Mouse (Mus musculus) megakaryocyte, embryonic 14.5 days (primary cell): ENCODE measurements around the gene Wfdc2. TPM values are rescaled to one million over a fixed set of nuclear protein-coding genes. Genes with fewer than 3 reads are reported as not detected.
A peak's percentile ranks its signal among the peaks of the same experiment; 100 is the strongest.

Source experiments
- H3K27me3 ChIP-seq: replicated peaks from 2 replicates; pipeline ENCODE3; 2012; ENCODE audit warnings: inconsistent platforms
- H3K36me3 ChIP-seq: replicated peaks from 2 replicates; pipeline ENCODE3; 2012; ENCODE audit warnings: low read length, inconsistent platforms, mixed read lengths
- H3K4me1 ChIP-seq: 2 replicates; pipeline ENCODE4 v1.6.1; 2012; ENCODE audit warnings: inconsistent platforms
- H3K4me3 ChIP-seq: replicated peaks from 2 replicates; pipeline ENCODE3; 2012; ENCODE audit warnings: moderate library complexity, mild to moderate bottlenecking, inconsistent platforms
- H3K9me3 ChIP-seq: 2 replicates; pipeline ENCODE4 v1.6.1; 2012; ENCODE audit warnings: inconsistent platforms
- FLI1 ChIP-seq: IDR thresholded peaks from 2 replicates; pipeline ENCODE4 v1.6.1; 2012; ENCODE audit warnings: low read length, inconsistent platforms, mixed read lengths
- GATA1 ChIP-seq: IDR thresholded peaks from 3 replicates; pipeline ENCODE4 v1.6.1; 2012; ENCODE audit warnings: mixed read lengths, low read length, inconsistent platforms, borderline replicate concordance
- polyA plus RNA-seq: library from polyadenylated mRNA; stranded (reverse); fragments of >175 nt; gene quantifications from 2 replicates; pipeline ENCODE4 v1.2.3, GENCODE M21; 2012; ENCODE audit warnings: low replicate concordance; ENCODE audit not compliant: insufficient read depth

Gene Wfdc2
- polyA plus RNA-seq, 1 experiment = 0.48 TPM

GRCm38 (mm10) chr2:164544454-164545097, 17.6 kb upstream of the Wfdc2 start:
- TF ChIP-seq GATA1 = no peak
- H3K4me3 ChIP-seq = peak overlapping the region; percentile 28

GRCm38 (mm10) chr2:164549338-164549737, 12.9 kb upstream of the Wfdc2 start:
- peaks cover 73% of the 10 kb centered on the region for H3K27me3 ChIP-seq
- TF ChIP-seq GATA1 = no peak
- TF ChIP-seq FLI1 = no peak

More at GRCm38 (mm10) chr2:164544454-164545097, 17.6 kb upstream of the Wfdc2 start:
- Histone ChIP-seq H3K36me3 (no peaks in the 10 kb centered on the region), H3K27me3 (peaks cover 68% of the 10 kb centered on the region), H3K4me1 (peaks cover 10% of the 10 kb centered on the region), H3K9me3 (peaks cover 22% of the 10 kb centered on the region)

DNA sequence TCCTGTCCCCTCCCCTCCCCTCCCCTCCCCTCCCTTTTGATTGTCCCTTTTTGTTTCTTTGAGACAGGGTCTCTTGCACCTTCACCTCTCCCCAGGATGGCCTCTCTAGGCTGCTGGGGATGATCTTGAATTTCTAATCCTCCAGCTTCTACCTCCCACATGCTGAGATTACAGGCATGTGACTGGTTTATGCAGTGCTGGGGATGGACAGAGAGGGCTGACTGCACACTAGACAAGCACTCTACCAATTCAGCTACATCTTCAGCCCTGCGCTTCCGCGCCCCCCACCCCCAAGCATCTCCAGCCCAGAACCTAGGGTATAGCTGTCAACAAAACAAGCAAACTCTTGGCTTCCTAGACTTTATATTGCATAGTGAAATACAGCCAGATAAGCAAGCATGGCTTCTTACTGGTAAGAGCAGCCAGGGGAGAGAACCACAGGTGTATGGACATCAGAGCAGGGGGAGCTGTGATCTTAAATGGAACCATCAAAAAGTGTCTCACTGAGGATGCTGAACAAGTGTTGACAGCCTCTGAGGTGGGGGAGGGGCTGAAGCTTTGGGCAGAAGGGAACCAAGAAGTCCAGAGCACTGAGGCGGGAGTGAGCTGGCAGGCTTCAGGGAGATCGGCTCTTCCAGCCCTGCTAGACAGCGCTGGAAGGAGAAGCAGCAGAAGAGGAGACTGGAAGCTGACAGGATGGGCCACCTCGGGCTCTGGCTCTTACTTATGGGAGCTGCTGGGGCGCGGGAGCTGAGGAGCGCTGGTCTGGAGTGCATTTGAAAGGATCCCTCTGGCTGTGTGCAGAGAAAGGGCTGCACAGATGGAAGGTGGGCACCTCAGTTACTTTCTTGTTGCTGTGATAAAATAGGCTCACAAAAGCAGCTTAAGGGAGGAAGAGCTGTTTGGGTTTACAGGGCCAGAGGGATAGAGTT, 12.0 kb upstream of the Wfdc2 start:
- peaks cover 72% of the 10 kb centered on the region for H3K27me3 ChIP-seq
- H3K4me1 ChIP-seq = no peaks in the 10 kb centered on the region
- no peak for TF ChIP-seq GATA1
- TF ChIP-seq FLI1 = no peak
- no peak overlapping the region for H3K4me3 ChIP-seq
- H3K9me3 ChIP-seq = 0 out of 2 replicates have a peak, but pooled peaks cover 3% of the 10 kb centered on the region
- no peaks in the 10 kb centered on the region for H3K36me3 ChIP-seq

More at GRCm38 (mm10) chr2:164549338-164549737, 12.9 kb upstream of the Wfdc2 start:
- Histone ChIP-seq H3K36me3 (no peaks in the 10 kb centered on the region), H3K4me1 (peaks cover 6% of the 10 kb centered on the region), H3K4me3 (no peak overlapping the region), H3K9me3 (0 out of 2 replicates have a peak, but pooled peaks cover 3% of the 10 kb centered on the region)

- Histone ChIP-seq H3K4me3 (no peak overlapping the region), H3K27me3 (peaks cover 71% of the 10 kb centered on the region)
- TF ChIP-seq FLI1 = no peak
- no peak for TF ChIP-seq GATA1
Measured at GRCm38 (mm10) chr2:164550895-164551269, 11.3 kb upstream of the Wfdc2 start.

GRCm38 (mm10) chr2:164551502-164551901, 10.7 kb upstream of the Wfdc2 start:
- TF ChIP-seq FLI1 = no peak
- no peak for TF ChIP-seq GATA1
- H3K9me3 ChIP-seq = 0 out of 2 replicates have a peak, but pooled peaks cover 3% of the 10 kb centered on the region
- peaks cover 75% of the 10 kb centered on the region for H3K27me3 ChIP-seq
- no peaks in the 10 kb centered on the region for H3K4me1 ChIP-seq
- H3K4me3 ChIP-seq = no peak overlapping the region
- H3K36me3 ChIP-seq = no peaks in the 10 kb centered on the region

More at GRCm38 (mm10) chr2:164550895-164551269, 11.3 kb upstream of the Wfdc2 start:
- 0 out of 2 replicates have a peak, but pooled peaks cover 3% of the 10 kb centered on the region for H3K9me3 ChIP-seq
- H3K36me3 ChIP-seq = no peaks in the 10 kb centered on the region
- no peaks in the 10 kb centered on the region for H3K4me1 ChIP-seq

DNA sequence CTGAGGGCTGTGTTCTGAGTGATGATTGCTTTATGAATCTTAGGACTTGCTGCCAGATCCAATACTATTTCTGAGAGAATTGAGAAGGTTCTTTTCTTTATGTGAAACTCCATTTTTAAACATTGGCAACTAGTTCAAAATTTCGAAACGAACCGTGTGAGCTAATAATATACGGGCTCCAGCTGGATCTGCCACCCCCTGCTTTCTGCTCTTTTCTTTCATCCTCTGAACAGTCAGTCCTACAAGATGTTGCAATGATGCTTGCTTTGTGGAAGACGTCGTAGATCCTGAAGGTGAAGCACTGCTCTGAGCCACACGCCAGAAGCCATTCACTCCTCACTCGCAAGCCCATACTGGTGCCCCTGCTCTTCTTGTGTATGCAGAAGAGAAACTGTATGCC, 3.8 kb upstream of the Wfdc2 start:
- H3K36me3 ChIP-seq = no peaks in the 10 kb centered on the region
- peaks cover 49% of the 10 kb centered on the region for H3K27me3 ChIP-seq
- TF ChIP-seq FLI1 (no peak), GATA1 (no peak)
- peak overlapping the region; percentile 89 for H3K4me3 ChIP-seq
- H3K9me3 ChIP-seq = peaks cover 17% of the 10 kb centered on the region
- H3K4me1 ChIP-seq = peaks cover 28% of the 10 kb centered on the region

DNA sequence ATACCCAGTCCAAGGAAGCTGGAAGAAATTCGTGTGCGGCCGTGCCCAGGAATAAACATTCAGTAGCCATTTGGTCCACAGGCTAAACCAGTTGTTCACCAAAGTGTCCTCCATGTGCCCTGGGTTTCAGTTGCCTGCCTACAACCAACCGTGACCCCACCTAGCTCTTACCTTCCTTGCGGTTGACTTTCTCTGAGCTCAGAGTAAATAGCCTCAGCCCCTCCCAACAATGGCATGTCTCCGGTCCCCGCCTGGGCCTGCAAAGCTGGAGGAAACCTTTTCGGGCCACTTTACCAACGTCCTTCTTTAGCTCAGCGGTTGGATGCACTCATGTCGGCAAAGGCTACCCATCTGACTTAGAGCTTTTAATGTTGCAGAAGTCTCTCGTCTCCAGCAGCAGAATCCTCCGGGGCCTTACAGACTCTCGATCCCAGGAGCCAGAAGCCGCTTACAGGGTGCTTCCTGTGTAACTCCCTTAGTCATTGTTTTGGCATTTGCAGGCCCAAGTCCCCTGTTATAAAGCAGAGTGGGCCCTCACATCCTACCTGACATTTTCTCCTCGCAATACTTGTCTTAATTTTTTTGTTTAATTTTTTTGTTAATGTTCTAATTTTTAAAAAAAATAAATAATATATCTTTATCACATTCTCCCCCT, 3.1 kb upstream of the Wfdc2 start:
- TF ChIP-seq GATA1 (no peak), FLI1 (no peak)
- Histone ChIP-seq H3K36me3 (no peaks in the 10 kb centered on the region), H3K9me3 (peaks cover 17% of the 10 kb centered on the region), H3K4me3 (peak overlapping the region; percentile 89), H3K4me1 (peaks cover 31% of the 10 kb centered on the region), H3K27me3 (peaks cover 50% of the 10 kb centered on the region)

- H3K36me3 ChIP-seq = no peaks in the 10 kb centered on the region
- H3K9me3 ChIP-seq = peaks cover 17% of the 10 kb centered on the region
- no peak overlapping the region for H3K4me3 ChIP-seq
- H3K27me3 ChIP-seq = peaks cover 55% of the 10 kb centered on the region
- no peak for TF ChIP-seq FLI1
- no peak for TF ChIP-seq GATA1
- H3K4me1 ChIP-seq = peaks cover 31% of the 10 kb centered on the region
Measured at GRCm38 (mm10) chr2:164560106-164560505, 2.1 kb upstream of the Wfdc2 start.

- peaks cover 32% of the 10 kb centered on the region for H3K9me3 ChIP-seq
- H3K36me3 ChIP-seq = no peaks in the 10 kb centered on the region
- TF ChIP-seq FLI1 (no peak), GATA1 (no peak)
- peak overlapping the region; percentile 84 for H3K4me3 ChIP-seq
- H3K4me1 ChIP-seq = peaks cover 23% of the 10 kb centered on the region
- peaks cover 58% of the 10 kb centered on the region for H3K27me3 ChIP-seq
Measured at GRCm38 (mm10) chr2:164563339-164564038, 1.3 kb downstream of the Wfdc2 start.
